Mouse (Mus musculus): ENCODE measurements around the gene Usp48.

- TF ChIP-seq POLR2A (IDR thresholded peaks at IDR 0.05; ENCODE audit: control insufficient read depth, extremely low read depth, insufficient read depth, low read length, poor library complexity) = no peak
- no peak for TF ChIP-seq CTCF (IDR thresholded peaks at IDR 0.05; ENCODE audit: borderline replicate concordance, control insufficient read depth, extremely low read depth, insufficient read depth, low read length, poor library complexity)
Measured at GRCm38 (mm10) chr4:137667747-137668146, 74.2 kb downstream of the Usp48 start.
